Mouse (Mus musculus): ENCODE data around the gene Gm9945.

Gene Gm9945

GRCm38 (mm10) chr11:53524905-53525304 is 44.9 kb downstream of the Gm9945 start:
- DNase-seq, result peak; percentile 22

GRCm38 (mm10) chr11:53525461-53525860 is 45.5 kb downstream of the Gm9945 start:
- no peak for DNase-seq

GRCm38 (mm10) chr11:53528397-53529252 is 48.7 kb downstream of the Gm9945 start:
- no peak for DNase-seq

DNA sequence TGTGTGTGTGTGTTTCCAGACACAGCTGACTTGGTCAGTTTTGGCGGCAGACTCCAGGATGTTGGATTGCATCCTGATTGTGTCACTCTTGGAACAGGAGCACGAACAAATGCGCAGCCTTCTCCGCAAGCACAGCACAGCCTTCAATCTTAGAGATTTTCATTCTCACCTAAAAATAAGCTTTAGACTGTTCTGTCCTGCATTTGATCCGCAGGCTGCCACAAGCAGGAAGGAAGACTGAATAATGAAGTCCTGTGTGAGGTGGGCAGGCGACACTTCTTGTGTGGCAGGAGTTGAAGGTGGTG is 49.2 kb downstream of the Gm9945 start:
- DNase-seq, result no peak

- DNase-seq, result no peak
Observed at GRCm38 (mm10) chr11:53530001-53530400, 50.0 kb downstream of the Gm9945 start.
